Mouse (Mus musculus): Measurements from ENCODE around the gene Rhbdl2. TPM values are rescaled to one million over a fixed set of nuclear protein-coding genes. Genes with fewer than 3 reads are reported as not detected.

The Rhbdl2 gene
- polyA plus RNA-seq, 1 experiment from 2014 or later = 9.9 TPM

- DNase-seq (ENCODE audit: low spot score) = no peak
These were observed 24.9 kb downstream of the Rhbdl2 start for GRCm38 (mm10) chr4:123812525-123812924.

GRCm38 (mm10) chr4:123814030-123814501, 26.4 kb downstream of the Rhbdl2 start:
- no peak for DNase-seq (ENCODE audit: low spot score)

- no peak for DNase-seq (ENCODE audit: low spot score)
These were observed 31.5 kb downstream of the Rhbdl2 start for GRCm38 (mm10) chr4:123819093-123819610.

GRCm38 (mm10) chr4:123842126-123842525, 54.5 kb downstream of the Rhbdl2 start:
- DNase-seq (ENCODE audit: low spot score) = no peak

GRCm38 (mm10) chr4:123856888-123857287, 69.2 kb downstream of the Rhbdl2 start:
- DNase-seq (ENCODE audit: low spot score) = no peak

- DNase-seq (ENCODE audit: low spot score) = no peak
These were observed 70.4 kb downstream of the Rhbdl2 start for GRCm38 (mm10) chr4:123858090-123858489.

GRCm38 (mm10) chr4:123859379-123859778, 71.7 kb downstream of the Rhbdl2 start, which contains the start of gene 4933427I04Rik:
4933427I04Rik (plus strand) TSS chr4:123859679.
- no peak for DNase-seq (ENCODE audit: low spot score)

GRCm38 (mm10) chr4:123859803-123860202, 72.1 kb downstream of the Rhbdl2 start:
- DNase-seq (ENCODE audit: low spot score) = no peak

- no peak for DNase-seq (ENCODE audit: low spot score)
These were observed 72.9 kb downstream of the Rhbdl2 start for GRCm38 (mm10) chr4:123860621-123861020.

Other genes starting within 250 kb of the Rhbdl2 start
- 32.8 and 37.1 TPM in 2 replicates for gene Macf1, start 103.5 kb upstream of the Rhbdl2 start, polyA plus RNA-seq (2015; fragmentation: Nextera tagmentation; extraction: Ambion mirVana)
- 485 and 491 TPM in 2 replicates for gene Ndufs5, start 69.7 kb upstream of the Rhbdl2 start, polyA plus RNA-seq (2015; fragmentation: Nextera tagmentation; extraction: Ambion mirVana)
- gene Akirin1, start 37.5 kb upstream of the Rhbdl2 start, polyA plus RNA-seq (2015; fragmentation: Nextera tagmentation; extraction: Ambion mirVana) = 95.5 and 113 TPM in 2 replicates
- gene 4933427I04Rik, start 71.8 kb downstream of the Rhbdl2 start, polyA plus RNA-seq (2015; fragmentation: Nextera tagmentation; extraction: Ambion mirVana) = not detected in 2 replicates
- gene Mycbp, start 117.0 kb downstream of the Rhbdl2 start, polyA plus RNA-seq (2015; fragmentation: Nextera tagmentation; extraction: Ambion mirVana) = 64.7 and 76.5 TPM in 2 replicates
- gene Rragc, start 129.6 kb downstream of the Rhbdl2 start, polyA plus RNA-seq (2015; fragmentation: Nextera tagmentation; extraction: Ambion mirVana) = 41.2 and 48.5 TPM in 2 replicates
- not detected in 2 replicates for gene 4930535I16Rik, start 130.1 kb downstream of the Rhbdl2 start, polyA plus RNA-seq (2015; fragmentation: Nextera tagmentation; extraction: Ambion mirVana)